Mouse (Mus musculus): ENCODE results near the gene Atg7.

- TF ChIP-seq CTCF (IDR thresholded peaks at IDR 0.05; ENCODE audit: control insufficient read depth, insufficient read depth, low read length), result no peak
- TF ChIP-seq POLR2A (IDR thresholded peaks at IDR 0.05; ENCODE audit: borderline replicate concordance, control insufficient read depth, low read depth, low read length), result no peak
These were observed 261.9 kb downstream of the Atg7 start for GRCm38 (mm10) chr6:114904818-114905217.
